Mouse (Mus musculus) heart, embryonic 14.5 days (tissue): Measurements from ENCODE around the gene Lrrfip1. TPM values are rescaled to one million over a fixed set of nuclear protein-coding genes. Genes with fewer than 3 reads are reported as not detected.

Experiments
- ATAC-seq: fragments of 200-750 bp; cut with Nextera tagmentation; 2 replicates; pipeline ENCODE4 v1.8.0; 2017; ENCODE audit warnings: low read depth, moderate TSS enrichment; ENCODE audit not compliant: insufficient number of reproducible peaks, insufficient read depth, low FRiP score
- H3K27ac ChIP-seq, 2 experiments: fragments of 200-500 bp in 1 of 2; fragments of 300-500 bp in 1 of 2; sonication (generic) in 1 of 2; replicated peaks in 1 of 2; 2 replicates each; pipeline ENCODE4 v1.5.1; 2012 to 2014; ENCODE audit warnings: low read depth in 2 of 2, low read length in 2 of 2, control low read depth in 1 of 2, mild to moderate bottlenecking in 1 of 2, mixed read lengths in 1 of 2; ENCODE audit not compliant: control insufficient read depth in 1 of 2, insufficient read depth in 1 of 2
- H3K27me3 ChIP-seq: fragments of 300-500 bp; sonication (generic); 2 replicates; pipeline ENCODE4 v1.6.1; 2014; ENCODE audit warnings: mild to moderate bottlenecking, low read length, control low read depth; ENCODE audit not compliant: control insufficient read depth, insufficient read depth
- H3K36me3 ChIP-seq: fragments of 300-500 bp; sonication (generic); 2 replicates; pipeline ENCODE4 v1.6.1; 2014; ENCODE audit warnings: mild to moderate bottlenecking, control low read depth, low read length, mixed read lengths; ENCODE audit not compliant: control insufficient read depth, insufficient read depth
- H3K4me1 ChIP-seq, 2 experiments: fragments of 200-500 bp in 1 of 2; fragments of 300-500 bp in 1 of 2; sonication (generic) in 1 of 2; 2 replicates each; pipeline ENCODE4 v1.6.1; 2012 to 2014; ENCODE audit warnings: low read length in 2 of 2, control low read depth in 1 of 2, mixed read lengths in 1 of 2; ENCODE audit not compliant: control insufficient read depth in 2 of 2, insufficient read depth in 2 of 2
- H3K4me2 ChIP-seq: fragments of 300-500 bp; sonication (generic); 2 replicates; pipeline ENCODE4 v1.6.1; 2014; ENCODE audit warnings: mild to moderate bottlenecking, low read length
- H3K4me3 ChIP-seq, 2 experiments: fragments of 200-500 bp in 1 of 2; fragments of 300-500 bp in 1 of 2; sonication (generic) in 1 of 2; 2 replicates each; pipeline ENCODE4 v1.5.1; 2012 to 2014; ENCODE audit warnings: low read length in 2 of 2, mild to moderate bottlenecking in 2 of 2, control low read depth in 1 of 2, low read depth in 1 of 2, moderate library complexity in 1 of 2; ENCODE audit not compliant: control insufficient read depth in 1 of 2, insufficient read depth in 1 of 2
- H3K9ac ChIP-seq: fragments of 300-500 bp; sonication (generic); 2 replicates; pipeline ENCODE4 v1.6.1; 2014; ENCODE audit warnings: mild to moderate bottlenecking, low read length
- H3K9me3 ChIP-seq: fragments of 300-500 bp; sonication (generic); 2 replicates; pipeline ENCODE4 v1.6.1; 2016; ENCODE audit warnings: low read length, control low read depth; ENCODE audit not compliant: control insufficient read depth
- WGBS: fragments of 180-500 bp; shearing (Covaris S2); extraction: QIAGEN DNeasy Blood & Tissue Kit; methylation state at CpG from one replicate; pipeline ENCODE4 v1.1.7; 2014; 5-methylcytosine and 5-hydroxymethylcytosine counted together
- polyA plus RNA-seq: library from polyadenylated mRNA; unstranded; fragments of >200 nt; fragmentation: Nextera tagmentation; extraction: Ambion mirVana; gene quantifications from 2 replicates; pipeline ENCODE4 v1.2.1, GENCODE M21; 2014

The Lrrfip1 gene
- polyA plus RNA-seq, 1 experiment from 2014 or later = 151 TPM

DNA sequence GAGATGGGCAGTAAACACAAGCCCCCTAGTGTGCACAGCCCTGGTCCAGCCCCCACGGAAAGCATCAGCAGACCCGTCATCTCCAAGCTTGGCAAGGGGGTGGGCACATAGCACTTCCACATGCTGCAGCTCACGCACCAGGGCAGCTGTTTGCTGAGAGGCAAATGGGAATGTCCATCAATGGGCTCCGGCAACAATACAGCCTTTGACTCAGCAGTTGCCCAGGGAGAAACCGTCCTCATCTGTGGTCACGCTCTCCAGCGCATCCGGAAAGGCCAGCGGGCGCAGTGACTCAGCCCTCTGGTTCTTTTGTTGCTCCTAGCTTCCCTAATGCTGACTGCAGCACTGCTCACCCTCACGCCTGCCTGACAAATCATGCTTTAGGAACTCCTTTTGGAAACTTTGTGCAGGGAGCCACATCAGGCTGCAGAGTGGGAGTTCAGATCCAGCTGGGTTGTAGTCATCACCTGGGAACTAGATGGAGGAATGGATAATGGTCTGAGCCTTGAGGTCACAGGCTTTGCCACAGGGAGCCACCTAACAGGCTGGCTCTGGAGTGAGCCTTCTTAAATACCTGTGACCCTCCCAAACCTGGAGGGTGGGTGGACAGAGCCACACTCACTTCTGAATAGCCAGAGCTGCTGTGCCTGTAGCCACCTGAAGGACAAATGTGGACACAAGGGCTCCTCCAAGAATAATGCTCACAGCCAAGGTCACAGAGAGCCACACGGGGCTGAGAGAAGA lies 23.5 kb upstream of the Lrrfip1 start:
- no peaks in the 10 kb centered on the region for H3K9me3 ChIP-seq
- peak; percentile 57 for ATAC-seq
- H3K27ac ChIP-seq = peak overlapping the region; percentile 0 to 61; a peak in 3 of 4 replicates
- 22% methylated on average over 12 of the region's 12 CpGs for WGBS
- peak overlapping the region; percentile 2; the same call in 1 of the 2 replicates for H3K4me2 ChIP-seq
- no peaks in the 10 kb centered on the region for H3K36me3 ChIP-seq
- H3K4me3 ChIP-seq = no peak overlapping the region
- peaks cover 27 to 38% of the 10 kb centered on the region in 2 experiments for H3K4me1 ChIP-seq
- H3K27me3 ChIP-seq = no peaks in the 10 kb centered on the region
- H3K9ac ChIP-seq = peak overlapping the region; percentile 39

- Histone ChIP-seq H3K9ac (no peak overlapping the region), H3K4me3 (no peak overlapping the region)
- 90% methylated on average over 4 of the region's 4 CpGs for WGBS
Observed at GRCm38 (mm10) chr1:90975960-90976359, 22.6 kb upstream of the Lrrfip1 start.

DNA sequence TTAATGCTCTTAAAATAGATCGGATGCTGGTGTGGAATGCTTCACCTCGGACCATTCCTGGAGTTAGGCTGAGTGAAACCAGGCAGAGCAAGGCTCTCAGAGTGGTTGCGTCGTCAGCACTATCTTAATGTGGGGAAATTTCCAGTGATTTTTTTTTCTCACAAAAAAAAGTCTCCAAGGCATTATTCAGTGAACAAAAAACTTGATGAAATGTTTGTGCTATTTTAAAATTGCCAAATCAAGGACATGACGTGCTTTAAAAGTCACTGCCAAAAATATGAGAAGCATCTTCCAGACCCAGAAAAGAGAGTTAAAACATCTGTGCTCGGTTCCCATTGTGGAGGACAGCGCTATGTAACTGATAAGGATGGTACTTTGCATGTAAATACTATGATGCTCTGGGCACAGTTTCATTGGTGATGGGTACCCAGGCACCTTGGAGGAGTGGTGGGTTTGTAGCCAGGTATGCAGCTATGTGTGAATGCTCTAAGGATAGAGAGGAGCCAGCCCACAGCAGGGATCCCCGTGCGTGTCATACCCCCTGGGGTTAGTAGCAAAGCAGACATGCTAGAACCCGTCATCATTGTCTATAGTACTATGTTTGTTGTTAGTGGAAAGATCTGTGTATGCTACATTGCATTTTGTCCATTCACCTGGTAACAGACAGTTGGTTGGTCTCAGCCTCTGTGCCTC lies 17.8 kb upstream of the Lrrfip1 start:
- no peaks in the 10 kb centered on the region for H3K36me3 ChIP-seq
- H3K4me2 ChIP-seq = peak overlapping the region; percentile 34
- H3K4me1 ChIP-seq = peaks cover 4 to 16% of the 10 kb centered on the region in 2 experiments
- H3K9ac ChIP-seq = no peak overlapping the region
- no peaks in the 10 kb centered on the region for H3K27me3 ChIP-seq
- peak overlapping the region; percentile 43 to 66 for H3K27ac ChIP-seq
- H3K4me3 ChIP-seq = no peak overlapping the region
- WGBS = 26% methylated on average over 10 of the region's 10 CpGs
- ATAC-seq = peak; percentile 66
- H3K9me3 ChIP-seq = 0 out of 2 replicates have a peak, but pooled peaks cover 2% of the 10 kb centered on the region

More at GRCm38 (mm10) chr1:90975960-90976359, 22.6 kb upstream of the Lrrfip1 start:
- Histone ChIP-seq H3K27me3 (no peaks in the 10 kb centered on the region), H3K4me1 (peaks cover 28 to 44% of the 10 kb centered on the region in 2 experiments), H3K9me3 (no peaks in the 10 kb centered on the region), H3K4me2 (no peak overlapping the region), H3K36me3 (no peaks in the 10 kb centered on the region), H3K27ac (no peak overlapping the region)
- ATAC-seq = no peak

- Histone ChIP-seq H3K9me3 (0 out of 2 replicates have a peak, but pooled peaks cover 2% of the 10 kb centered on the region), H3K36me3 (no peaks in the 10 kb centered on the region), H3K4me2 (no peak overlapping the region), H3K27ac (peak overlapping the region; percentile 43 to 66; a peak in 1 of 4 replicates), H3K4me3 (no peak overlapping the region), H3K9ac (no peak overlapping the region), H3K4me1 (peaks cover 4 to 16% of the 10 kb centered on the region in 2 experiments), H3K27me3 (no peaks in the 10 kb centered on the region)
- 77% methylated on average over 3 of the region's 3 CpGs for WGBS
- ATAC-seq = no peak
Observed at GRCm38 (mm10) chr1:90981346-90981745, 17.2 kb upstream of the Lrrfip1 start.

DNA sequence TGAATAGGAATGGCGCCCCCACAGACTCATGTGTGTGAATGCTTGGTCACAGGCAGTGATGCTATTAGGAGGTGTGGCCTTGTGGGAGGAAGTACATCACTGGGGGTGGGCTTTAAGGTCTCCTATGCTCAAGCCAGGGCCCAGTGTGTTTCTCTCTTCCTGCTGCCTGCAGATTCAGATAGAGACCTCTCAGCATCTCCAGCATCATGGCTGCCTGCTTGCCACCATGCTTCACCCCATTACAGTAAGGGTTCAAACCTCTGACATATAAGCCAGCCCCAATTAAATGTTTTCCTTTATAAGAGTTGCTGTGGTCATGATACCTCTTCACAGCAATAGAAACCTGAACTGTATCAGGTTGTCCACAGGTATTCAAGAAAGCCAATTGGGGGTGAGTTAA lies 2.6 kb upstream of the Lrrfip1 start:
- Histone ChIP-seq H3K9me3 (0 out of 2 replicates have a peak, but pooled peaks cover 3% of the 10 kb centered on the region), H3K27me3 (no peaks in the 10 kb centered on the region), H3K27ac (no peak overlapping the region), H3K9ac (no peak overlapping the region), H3K4me2 (no peak overlapping the region), H3K4me1 (peaks cover 8 to 20% of the 10 kb centered on the region in 2 experiments), H3K36me3 (no peaks in the 10 kb centered on the region), H3K4me3 (no peak overlapping the region)
- 92% methylated on average over 1 of the region's 1 CpGs for WGBS
- no peak for ATAC-seq

DNA sequence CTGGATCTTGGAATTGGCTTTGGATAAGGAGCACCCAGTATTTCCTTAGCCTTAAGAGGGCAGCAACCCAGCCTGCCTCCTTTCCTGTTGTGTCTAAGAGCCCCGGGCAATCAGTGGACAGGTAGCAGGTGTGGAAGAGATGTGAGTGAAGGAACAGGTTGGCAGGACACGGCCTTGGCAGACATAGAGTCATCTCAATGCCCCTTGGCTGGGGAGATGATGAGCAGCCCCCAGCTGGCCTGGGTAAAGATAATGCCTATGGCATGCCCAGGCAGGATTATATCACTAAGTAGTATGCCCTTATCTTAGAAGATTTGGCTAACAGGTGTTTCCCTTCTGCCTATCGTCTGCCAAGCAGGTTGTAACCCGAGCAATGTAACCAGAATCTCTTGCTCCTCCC lies 1.4 kb upstream of the Lrrfip1 start:
- no peak for ATAC-seq
- 55% methylated on average over 4 of the region's 4 CpGs for WGBS
- no peak overlapping the region for H3K4me3 ChIP-seq
- no peaks in the 10 kb centered on the region for H3K36me3 ChIP-seq
- no peak overlapping the region for H3K4me2 ChIP-seq
- peak overlapping the region in 1 of 2 experiments; percentile 99; a peak in 1 of 4 replicates for H3K27ac ChIP-seq
- H3K9ac ChIP-seq = no peak overlapping the region
- H3K27me3 ChIP-seq = no peaks in the 10 kb centered on the region
- H3K4me1 ChIP-seq = peaks cover 20 to 32% of the 10 kb centered on the region in 2 experiments
- 0 out of 2 replicates have a peak, but pooled peaks cover 3% of the 10 kb centered on the region for H3K9me3 ChIP-seq

- Histone ChIP-seq H3K4me1 (peaks cover 24 to 37% of the 10 kb centered on the region in 2 experiments), H3K4me3 (peak overlapping the region in 1 of 2 experiments; percentile 95; a peak in 1 of 4 replicates), H3K27me3 (no peaks in the 10 kb centered on the region), H3K4me2 (peak overlapping the region; percentile 70), H3K36me3 (peaks cover 2% of the 10 kb centered on the region; the same call in 1 of the 2 replicates), H3K27ac (peak overlapping the region in 1 of 2 experiments; percentile 99; a peak in 1 of 4 replicates), H3K9me3 (0 out of 2 replicates have a peak, but pooled peaks cover 3% of the 10 kb centered on the region), H3K9ac (peak overlapping the region; percentile 100)
- 76% methylated on average over 5 of the region's 5 CpGs for WGBS
- ATAC-seq = no peak
Observed at GRCm38 (mm10) chr1:90997641-90998040, 896 bp upstream of the Lrrfip1 start.
